Mouse (Mus musculus) hindbrain, embryonic 14.5 days (tissue): ENCODE results near the gene Mbnl1. TPM values are rescaled to one million over a fixed set of nuclear protein-coding genes. Genes with fewer than 3 reads are reported as not detected.
A peak's percentile ranks its signal among the peaks of the same experiment; 100 is the strongest.

Experiments
- ATAC-seq: fragments of 200-750 bp; cut with Nextera tagmentation; 2 replicates; pipeline ENCODE4 v1.8.0; 2017; ENCODE audit warnings: moderate number of reproducible peaks, mild to moderate bottlenecking, moderate TSS enrichment, moderate library complexity; ENCODE audit not compliant: low FRiP score
- DNase-seq: peaks from one replicate; pipeline ENCODE4 v3.0.0-alpha.2; 2015; ENCODE audit warnings: low spot score
- H3K27ac ChIP-seq: fragments of 300-500 bp; sonication (generic); 2 replicates; pipeline ENCODE4 v1.5.1; 2014; ENCODE audit warnings: mild to moderate bottlenecking, moderate library complexity
- H3K27me3 ChIP-seq: fragments of 300-500 bp; sonication (generic); 2 replicates; pipeline ENCODE4 v1.6.1; 2014; ENCODE audit warnings: mild to moderate bottlenecking, low read length, mixed read lengths; ENCODE audit not compliant: control insufficient read depth, insufficient read depth
- H3K36me3 ChIP-seq: fragments of 300-500 bp; sonication (generic); replicated peaks from 2 replicates; pipeline ENCODE4 v1.6.1; 2014; ENCODE audit not compliant: control insufficient read depth, insufficient read depth
- H3K4me1 ChIP-seq: fragments of 300-500 bp; sonication (generic); replicated peaks from 2 replicates; pipeline ENCODE4 v1.6.1; 2014; ENCODE audit warnings: antibody characterized with exemption, low read length, mixed read lengths; ENCODE audit not compliant: control insufficient read depth, insufficient read depth
- H3K4me2 ChIP-seq: fragments of 300-500 bp; sonication (generic); replicated peaks from 2 replicates; pipeline ENCODE4 v1.6.1; 2014; ENCODE audit warnings: mild to moderate bottlenecking, moderate library complexity
- H3K4me3 ChIP-seq: fragments of 300-500 bp; sonication (generic); replicated peaks from 2 replicates; pipeline ENCODE4 v1.5.1; 2014; ENCODE audit warnings: mild to moderate bottlenecking, low read length
- H3K9ac ChIP-seq: fragments of 300-500 bp; sonication (generic); 2 replicates; pipeline ENCODE4 v1.6.1; 2014
- H3K9me3 ChIP-seq: fragments of 300-500 bp; sonication (generic); 2 replicates; pipeline ENCODE4 v1.6.1; 2016; ENCODE audit warnings: low read length; ENCODE audit not compliant: control insufficient read depth
- WGBS: fragments of 180-500 bp; shearing (Covaris S2); extraction: QIAGEN DNeasy Blood & Tissue Kit; methylation state at CpG from one replicate; pipeline ENCODE4 v1.1.7; 2014; 5-methylcytosine and 5-hydroxymethylcytosine counted together
- polyA plus RNA-seq: library from polyadenylated mRNA; unstranded; fragments of >200 nt; fragmentation: Nextera tagmentation; extraction: Ambion mirVana; gene quantifications from 2 replicates; pipeline ENCODE4 v1.2.1, GENCODE M21; 2014

Gene Mbnl1
- polyA plus RNA-seq, 1 experiment from 2014 or later: 63.2 TPM

DNA sequence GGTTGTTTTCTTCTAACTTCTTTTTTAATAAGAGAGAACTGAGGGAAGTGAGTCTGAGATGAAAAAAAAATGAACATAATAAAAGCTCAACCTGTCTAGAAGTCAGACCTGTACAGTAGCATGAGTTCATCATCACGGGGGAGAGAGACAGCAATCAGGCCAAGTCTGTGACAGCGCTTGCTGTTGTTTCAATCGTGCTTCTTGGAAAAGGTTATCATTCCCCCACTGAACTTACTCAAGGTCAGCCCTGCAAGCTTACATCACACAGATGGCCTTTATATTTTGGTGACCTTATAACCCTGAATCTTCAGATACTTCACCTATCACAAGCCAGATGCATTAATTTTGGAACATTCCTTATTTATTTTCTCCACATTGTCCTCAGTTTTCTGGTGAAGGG lies 80.4 kb downstream of the Mbnl1 start:
- Histone ChIP-seq H3K9me3 (no peaks in the 10 kb centered on the region), H3K27me3 (no peaks in the 10 kb centered on the region), H3K27ac (no peak overlapping the region), H3K36me3 (no peaks in the 10 kb centered on the region), H3K4me1 (0 out of 2 replicates have a peak, but pooled peaks cover 4% of the 10 kb centered on the region), H3K4me3 (no peak overlapping the region), H3K9ac (no peak overlapping the region), H3K4me2 (no peak overlapping the region)
- ATAC-seq (no peak), DNase-seq (no peak)
- WGBS: 73% methylated on average over 3 of the region's 3 CpGs

- Histone ChIP-seq H3K27me3 (no peaks in the 10 kb centered on the region), H3K4me2 (no peak overlapping the region), H3K9me3 (no peaks in the 10 kb centered on the region), H3K4me1 (peaks cover 8% of the 10 kb centered on the region; the same call in 1 of the 2 replicates), H3K9ac (no peak overlapping the region), H3K27ac (no peak overlapping the region), H3K36me3 (no peaks in the 10 kb centered on the region), H3K4me3 (no peak overlapping the region)
- WGBS: 88% methylated on average over 3 of the region's 3 CpGs
- ATAC-seq: no peak
- DNase-seq: no peak
These were observed 84.0 kb downstream of the Mbnl1 start for GRCm38 (mm10) chr3:60556596-60556995.

GRCm38 (mm10) chr3:60558252-60558862 lies 85.7 kb downstream of the Mbnl1 start:
- H3K4me2 ChIP-seq: no peak overlapping the region
- no peaks in the 10 kb centered on the region for H3K27me3 ChIP-seq
- H3K9ac ChIP-seq: no peak overlapping the region
- H3K9me3 ChIP-seq: no peaks in the 10 kb centered on the region
- no peak overlapping the region for H3K4me3 ChIP-seq
- H3K36me3 ChIP-seq: no peaks in the 10 kb centered on the region
- WGBS: 69% methylated on average over 7 of the region's 7 CpGs
- H3K27ac ChIP-seq: no peak overlapping the region
- H3K4me1 ChIP-seq: peaks cover 16% of the 10 kb centered on the region; the same call in 1 of the 2 replicates
- no peak for ATAC-seq
- DNase-seq: no peak

- Histone ChIP-seq H3K4me1 (peaks cover 25% of the 10 kb centered on the region), H3K4me2 (no peak overlapping the region), H3K27ac (no peak overlapping the region), H3K27me3 (no peaks in the 10 kb centered on the region), H3K4me3 (no peak overlapping the region), H3K9me3 (no peaks in the 10 kb centered on the region), H3K9ac (no peak overlapping the region), H3K36me3 (no peaks in the 10 kb centered on the region)
- WGBS: 51% methylated on average over 2 of the region's 2 CpGs
- no peak for DNase-seq
- ATAC-seq: peak; percentile 70
These were observed 87.1 kb downstream of the Mbnl1 start for GRCm38 (mm10) chr3:60559762-60560161.

- H3K4me1 ChIP-seq: peaks cover 42% of the 10 kb centered on the region
- no peak overlapping the region for H3K9ac ChIP-seq
- no peaks in the 10 kb centered on the region for H3K36me3 ChIP-seq
- H3K4me2 ChIP-seq: no peak overlapping the region
- WGBS: 50% methylated on average over 10 of the region's 10 CpGs
- no peak overlapping the region for H3K27ac ChIP-seq
- ATAC-seq: no peak
- no peak for DNase-seq
- no peaks in the 10 kb centered on the region for H3K9me3 ChIP-seq
- H3K27me3 ChIP-seq: no peaks in the 10 kb centered on the region
- H3K4me3 ChIP-seq: no peak overlapping the region
These were observed 91.1 kb downstream of the Mbnl1 start for GRCm38 (mm10) chr3:60563529-60564243.

- Histone ChIP-seq H3K27me3 (no peaks in the 10 kb centered on the region), H3K4me2 (no peak overlapping the region), H3K4me1 (peaks cover 41% of the 10 kb centered on the region), H3K9ac (no peak overlapping the region), H3K27ac (no peak overlapping the region), H3K9me3 (no peaks in the 10 kb centered on the region), H3K4me3 (no peak overlapping the region), H3K36me3 (no peaks in the 10 kb centered on the region)
- 45% methylated on average over 2 of the region's 2 CpGs for WGBS
- ATAC-seq (no peak), DNase-seq (no peak)
These were observed 91.6 kb downstream of the Mbnl1 start for GRCm38 (mm10) chr3:60564244-60564643.

GRCm38 (mm10) chr3:60565204-60565603 lies 92.6 kb downstream of the Mbnl1 start:
- peaks cover 43% of the 10 kb centered on the region for H3K4me1 ChIP-seq
- DNase-seq: no peak
- no peak for ATAC-seq

DNA sequence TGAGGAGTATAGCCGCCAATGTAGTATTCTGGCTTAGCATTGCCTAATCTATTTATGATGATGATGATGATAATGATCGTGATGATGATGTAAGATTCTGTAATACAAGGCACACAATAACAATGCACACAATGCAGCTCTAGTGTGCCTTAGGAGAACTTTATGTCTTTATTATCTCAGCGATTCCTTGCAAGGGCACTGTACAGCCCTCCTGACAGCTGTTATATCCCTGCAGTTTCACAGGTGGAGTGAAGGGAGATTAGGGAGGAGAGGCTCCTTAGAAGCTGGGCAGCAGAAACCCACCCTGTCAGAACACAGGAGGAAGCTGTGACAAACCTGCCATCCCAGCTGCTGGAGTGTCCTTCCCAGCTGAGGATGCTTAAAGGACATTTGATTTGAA lies 93.3 kb downstream of the Mbnl1 start:
- DNase-seq (no peak), ATAC-seq (no peak)
- H3K27me3 ChIP-seq: no peaks in the 10 kb centered on the region
- WGBS: 75% methylated on average over 3 of the region's 3 CpGs
- no peaks in the 10 kb centered on the region for H3K9me3 ChIP-seq
- no peak overlapping the region for H3K27ac ChIP-seq
- H3K4me1 ChIP-seq: peaks cover 48% of the 10 kb centered on the region
- H3K36me3 ChIP-seq: no peaks in the 10 kb centered on the region
- no peak overlapping the region for H3K9ac ChIP-seq
- no peak overlapping the region for H3K4me2 ChIP-seq
- no peak overlapping the region for H3K4me3 ChIP-seq

More at GRCm38 (mm10) chr3:60565204-60565603, 92.6 kb downstream of the Mbnl1 start:
- no peaks in the 10 kb centered on the region for H3K36me3 ChIP-seq
- WGBS: 80% methylated on average over 3 of the region's 3 CpGs
- no peak overlapping the region for H3K9ac ChIP-seq
- no peak overlapping the region for H3K4me2 ChIP-seq
- no peaks in the 10 kb centered on the region for H3K9me3 ChIP-seq
- H3K27me3 ChIP-seq: no peaks in the 10 kb centered on the region
- no peak overlapping the region for H3K4me3 ChIP-seq
- no peak overlapping the region for H3K27ac ChIP-seq

- H3K27ac ChIP-seq: no peak overlapping the region
- no peak for ATAC-seq
- 26% methylated on average over 1 of the region's 1 CpGs for WGBS
These were observed 95.6 kb downstream of the Mbnl1 start for GRCm38 (mm10) chr3:60568171-60568684.

More at GRCm38 (mm10) chr3:60568171-60568684, 95.6 kb downstream of the Mbnl1 start:
- no peak for DNase-seq
- H3K4me1 ChIP-seq: peaks cover 41% of the 10 kb centered on the region
- no peaks in the 10 kb centered on the region for H3K36me3 ChIP-seq
- no peaks in the 10 kb centered on the region for H3K9me3 ChIP-seq
- H3K9ac ChIP-seq: no peak overlapping the region
- no peak overlapping the region for H3K4me2 ChIP-seq
- no peak overlapping the region for H3K4me3 ChIP-seq
- H3K27me3 ChIP-seq: no peaks in the 10 kb centered on the region
